Mouse (Mus musculus) olfactory bulb, adult 2 months (tissue): ENCODE measurements at regions not wholly inside any gene's neighbourhood (a gene's known extent, or its start where the extent isn't known, plus 50 kb on each side); places are given as distances from the start of the nearest gene placed in this dataset.

Experiments used
- H3K27ac ChIP-seq: fragments of 200-500 bp; 2 replicates; pipeline ENCODE4 v1.5.1; 2012; ENCODE audit warnings: low read depth, low read length; ENCODE audit not compliant: insufficient read depth
- H3K4me1 ChIP-seq: fragments of 200-500 bp; 2 replicates; pipeline ENCODE4 v1.6.1; 2012; ENCODE audit warnings: low read length; ENCODE audit not compliant: control insufficient read depth, insufficient read depth
- H3K4me3 ChIP-seq: fragments of 200-500 bp; 2 replicates; pipeline ENCODE4 v1.5.1; 2012; ENCODE audit warnings: mild to moderate bottlenecking, low read depth, low read length, moderate library complexity; ENCODE audit not compliant: insufficient read depth
- CTCF ChIP-seq: fragments of 200-500 bp; IDR thresholded peaks from 2 replicates; pipeline ENCODE4 v1.5.1; 2012; ENCODE audit warnings: low read depth, mild to moderate bottlenecking, low read length, moderate library complexity; ENCODE audit not compliant: insufficient read depth
- POLR2A ChIP-seq: fragments of 200-500 bp; IDR thresholded peaks from 2 replicates; pipeline ENCODE4 v1.6.1; 2012; ENCODE audit warnings: mild to moderate bottlenecking, low read depth, low read length, moderate library complexity; ENCODE audit not compliant: insufficient read depth
- WGBS: fragments of 180-500 bp; shearing (Covaris S2); methylation state at CpG from one replicate; pipeline ENCODE4 v1.1.7; 2018; 5-methylcytosine and 5-hydroxymethylcytosine counted together

DNA sequence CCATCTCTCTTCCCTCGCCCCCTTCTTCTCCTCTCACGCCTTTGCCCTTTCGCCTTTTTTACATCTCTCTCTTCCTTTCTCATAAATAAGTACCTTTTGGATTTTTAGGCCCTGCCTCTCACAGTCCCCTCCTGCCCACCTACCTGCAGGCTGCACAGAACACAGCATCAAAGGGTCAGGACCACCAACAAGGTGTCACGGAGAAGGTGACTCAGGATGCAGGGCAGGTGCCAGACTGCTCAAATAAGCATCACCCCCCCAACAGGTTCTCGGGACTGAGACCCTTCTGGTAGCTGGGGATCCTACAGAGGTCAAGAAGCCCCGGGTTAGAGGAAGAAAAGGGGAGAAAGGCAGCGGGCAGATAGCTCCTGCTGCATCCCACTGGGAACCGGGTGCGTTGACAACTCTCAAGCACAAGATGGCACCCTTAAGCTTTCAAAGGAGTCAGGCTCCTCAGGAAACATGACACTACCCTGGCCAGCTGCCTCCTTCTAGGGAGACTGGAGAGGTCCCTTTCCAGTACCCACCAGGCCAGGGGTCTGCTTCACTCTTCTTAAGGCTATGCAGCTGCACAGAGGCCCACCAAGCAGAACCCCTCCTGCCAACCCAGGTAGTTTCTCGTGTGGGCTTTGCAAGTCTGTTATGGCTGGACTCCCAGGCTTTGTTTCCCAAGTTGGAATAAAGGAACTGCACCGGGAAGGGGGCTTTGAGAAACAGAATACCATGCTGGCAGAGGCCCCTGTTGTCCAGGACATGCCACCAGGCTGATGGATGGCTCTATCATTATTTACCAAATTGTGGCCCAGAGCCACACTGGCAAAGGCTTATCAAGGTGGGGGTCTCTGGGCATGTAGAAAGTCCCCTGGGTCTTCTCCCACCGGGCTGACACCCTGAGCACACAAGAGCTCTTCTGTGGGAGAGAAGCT is 120.9 kb upstream of the Mki67 start:
- TF ChIP-seq POLR2A (no peak), CTCF (peak; percentile 58)
- peaks cover 3% of the 10 kb centered on the region for H3K4me1 ChIP-seq
- no peak overlapping the region for H3K27ac ChIP-seq
- 40% methylated on average over 12 of the region's 12 CpGs for WGBS
- H3K4me3 ChIP-seq, result no peak overlapping the region

- Histone ChIP-seq H3K4me3 (no peak overlapping the region), H3K27ac (no peak overlapping the region), H3K4me1 (no peaks in the 10 kb centered on the region)
- WGBS, result 68% methylated on average over 5 of the region's 5 CpGs
- TF ChIP-seq POLR2A (no peak), CTCF (no peak)
Observed at GRCm38 (mm10) chr7:135844018-135844417, 127.9 kb upstream of the Mki67 start.

GRCm38 (mm10) chr7:135847304-135847703 is 131.1 kb upstream of the Mki67 start:
- Histone ChIP-seq H3K4me3 (no peak overlapping the region), H3K4me1 (no peaks in the 10 kb centered on the region), H3K27ac (no peak overlapping the region)
- TF ChIP-seq CTCF (no peak), POLR2A (no peak)
- WGBS, result 80% methylated on average over 9 of the region's 9 CpGs

DNA sequence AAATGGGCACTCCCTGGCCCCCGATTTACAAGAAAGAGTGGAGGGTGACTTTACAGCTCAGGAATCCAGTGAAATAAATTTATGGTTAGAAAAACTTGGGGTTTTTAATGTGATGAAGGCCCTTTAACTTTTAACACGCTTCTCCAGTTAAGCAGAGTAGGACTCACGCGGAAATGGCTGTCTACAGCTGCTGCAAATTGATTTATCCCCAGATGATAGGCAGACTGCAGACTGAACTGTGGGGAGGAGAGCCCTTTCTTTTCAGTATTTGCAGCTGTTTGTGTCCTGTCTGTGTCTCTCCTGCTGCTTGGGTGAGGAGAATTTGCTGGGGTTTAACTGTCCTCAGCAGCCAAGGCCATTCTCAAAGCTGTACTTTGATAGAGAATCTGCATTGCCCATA is 132.0 kb upstream of the Mki67 start:
- 73% methylated on average over 4 of the region's 4 CpGs for WGBS
- Histone ChIP-seq H3K4me1 (no peaks in the 10 kb centered on the region), H3K4me3 (no peak overlapping the region), H3K27ac (no peak overlapping the region)
- TF ChIP-seq CTCF (no peak), POLR2A (no peak)

- WGBS, result 80% methylated on average over 5 of the region's 5 CpGs
Observed at GRCm38 (mm10) chr7:135848833-135849232, 132.7 kb upstream of the Mki67 start.

GRCm38 (mm10) chr7:135853127-135853813 is 137.1 kb upstream of the Mki67 start:
- H3K4me3 ChIP-seq, result no peak overlapping the region
- TF ChIP-seq CTCF, result no peak
- no peak for TF ChIP-seq POLR2A
- 0 out of 2 replicates have a peak, but pooled peaks cover 4% of the 10 kb centered on the region for H3K4me1 ChIP-seq
- WGBS, result 10% methylated on average over 39 of the region's 39 CpGs
- H3K27ac ChIP-seq, result no peak overlapping the region

More at GRCm38 (mm10) chr7:135848833-135849232, 132.7 kb upstream of the Mki67 start:
- TF ChIP-seq POLR2A (no peak), CTCF (no peak)
- Histone ChIP-seq H3K4me3 (no peak overlapping the region), H3K4me1 (0 out of 2 replicates have a peak, but pooled peaks cover 4% of the 10 kb centered on the region), H3K27ac (no peak overlapping the region)

- Histone ChIP-seq H3K27ac (no peak overlapping the region), H3K4me1 (0 out of 2 replicates have a peak, but pooled peaks cover 4% of the 10 kb centered on the region), H3K4me3 (no peak overlapping the region)
- no peak for TF ChIP-seq CTCF
- no peak for TF ChIP-seq POLR2A
- WGBS, result 17% methylated on average over 10 of the region's 10 CpGs
Observed at GRCm38 (mm10) chr7:135853814-135854324, 137.7 kb upstream of the Mki67 start.

DNA sequence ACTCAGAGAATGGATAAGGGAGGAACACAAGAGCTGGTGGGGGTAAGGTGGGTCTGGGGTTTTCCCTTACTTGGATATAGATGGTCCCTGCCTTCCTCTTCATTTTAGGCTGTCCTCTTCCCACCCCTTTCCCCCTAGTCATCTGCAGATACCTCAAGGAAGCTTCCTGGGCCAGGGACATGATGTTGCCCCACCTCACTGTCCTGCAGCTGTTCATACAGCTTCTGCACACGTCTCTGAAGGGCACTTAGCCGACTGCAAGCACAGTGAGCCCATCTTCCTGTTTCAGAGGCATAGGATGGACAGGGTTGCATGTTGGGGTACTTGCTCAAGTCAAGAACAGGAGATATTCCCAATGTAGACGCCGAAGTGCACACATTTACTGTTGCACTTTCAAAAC is 144.1 kb upstream of the Mki67 start:
- 71% methylated on average over 4 of the region's 4 CpGs for WGBS

More for the DNA sequence above, 144.1 kb upstream of the Mki67 start:
- Histone ChIP-seq H3K4me1 (no peaks in the 10 kb centered on the region), H3K27ac (no peak overlapping the region), H3K4me3 (no peak overlapping the region)
- TF ChIP-seq CTCF (no peak), POLR2A (no peak)
